13 mouse cellular contexts compared by ENCODE assay signal in the genomic region with DNA sequence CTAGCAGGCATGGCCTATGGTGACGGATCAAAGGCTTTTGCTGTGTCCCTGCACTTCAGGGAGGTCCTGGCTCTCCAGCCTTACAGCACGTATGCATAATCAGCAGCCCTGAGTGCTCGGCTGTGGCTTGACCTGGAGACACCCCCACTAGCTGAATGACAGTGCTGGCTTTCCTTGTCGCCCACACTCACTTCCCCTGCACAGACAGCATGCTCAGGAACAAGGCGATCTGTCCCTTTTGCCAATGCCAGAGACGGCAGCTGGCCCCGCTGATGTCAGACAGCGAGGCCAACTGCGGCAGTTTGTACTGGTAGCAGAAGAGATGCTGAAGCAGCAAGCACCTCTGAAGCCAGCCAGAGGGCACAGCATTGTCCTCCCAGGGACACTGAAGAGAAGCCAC. TPM values are rescaled to one million over a fixed set of nuclear protein-coding genes. Genes with fewer than 3 reads are reported as not detected.
DNase-seq lines count a peak whose midpoint lies in the region; ATAC-seq and TF ChIP-seq lines count a peak whose summit lies in the region.
"Had no signal": no experiment of that assay in that cellular context is flagged by ENCODE, and none has a peak within 500 bp of the region (broad histone marks: within the 10 kb centered on the region; RNA-seq: fewer than 3 reads in every experiment).

No protein-coding gene starts in this region.

- no peak overlapping the region for H3K9ac ChIP-seq in heart, adult 2 months (ENCODE audit: low read depth, low read length)
- H3K9ac ChIP-seq in midbrain, embryonic 13.5 days (replicated peaks), result no peak overlapping the region
- H3K9ac ChIP-seq in forebrain, embryonic 15.5 days (replicated peaks), result no peak overlapping the region
- H3K9ac ChIP-seq: kidney, embryonic 15.5 days; liver, embryonic 15.5 days; neural tube, embryonic 12.5 days; stomach, embryonic 15.5 days had no signal

- H3K27ac ChIP-seq in heart, adult 2 months, result no peak overlapping the region
- H3K27ac ChIP-seq in midbrain, embryonic 13.5 days, result no peak overlapping the region
- no peak overlapping the region for H3K27ac ChIP-seq in forebrain, embryonic 15.5 days (replicated peaks)
- H3K27ac ChIP-seq: kidney, embryonic 15.5 days; liver, embryonic 15.5 days; neural tube, embryonic 12.5 days; stomach, embryonic 15.5 days had no signal

- TF ChIP-seq EP300 in heart, adult 2 months (IDR thresholded peaks at IDR 0.05; ENCODE audit: insufficient read depth, low read depth, low read length), result 0 out of 2 replicates have a peak, but pooled peaks have one; percentile 53

- H3K9me3 ChIP-seq in midbrain, embryonic 13.5 days, result no peaks in the 10 kb centered on the region
- H3K9me3 ChIP-seq in forebrain, embryonic 15.5 days, result no peaks in the 10 kb centered on the region
- H3K9me3 ChIP-seq: kidney, embryonic 15.5 days; liver, embryonic 15.5 days; neural tube, embryonic 12.5 days; stomach, embryonic 15.5 days had no signal

- intact Hi-C loops in heart, adult 2 months (cut with DNase I), result no loop called here

- DNase-seq in heart, adult 2 months, result peak in 1 of 2 experiments; percentile 21
- no peak for DNase-seq in heart, adult 9 months (ENCODE audit: low spot score in 2 of 2)
- DNase-seq in brain, adult 2 months (ENCODE audit: low read depth, low spot score), result peak; percentile 95
- peak; percentile 77 to 79 for DNase-seq in cerebellum, postnatal 25 days
- DNase-seq in layer of hippocampus, postnatal 36 days, result peak; percentile 82 to 84
- no peak for DNase-seq in thymus, adult 18-20 months
- DNase-seq: adrenal gland, postnatal 10 days had no signal

- 17% methylated on average over 9 of the region's 9 CpGs for whole genome bisulfite sequencing in heart, adult 2 months
- WGBS in midbrain, embryonic 13.5 days, result 56% methylated on average over 9 of the region's 9 CpGs
- WGBS in forebrain, embryonic 15.5 days, result 55% methylated on average over 9 of the region's 9 CpGs

- H3K4me1 ChIP-seq in heart, adult 2 months (ENCODE audit: control insufficient read depth, insufficient read depth, low read length), result peaks cover 11% of the 10 kb centered on the region
- no peaks in the 10 kb centered on the region for H3K4me1 ChIP-seq in midbrain, embryonic 13.5 days (replicated peaks)
- H3K4me1 ChIP-seq in forebrain, embryonic 15.5 days, result no peaks in the 10 kb centered on the region
- H3K4me1 ChIP-seq: neural tube, embryonic 12.5 days had no signal

- H3K36me3 ChIP-seq in heart, adult 2 months (ENCODE audit: control insufficient read depth, insufficient read depth, low read length), result no peaks in the 10 kb centered on the region
- no peaks in the 10 kb centered on the region for H3K36me3 ChIP-seq in midbrain, embryonic 13.5 days
- no peaks in the 10 kb centered on the region for H3K36me3 ChIP-seq in forebrain, embryonic 15.5 days
- H3K36me3 ChIP-seq: kidney, embryonic 15.5 days; liver, embryonic 15.5 days; neural tube, embryonic 12.5 days; stomach, embryonic 15.5 days had no signal

- H3K79me2 ChIP-seq in heart, adult 2 months (replicated peaks; ENCODE audit: control insufficient read depth, insufficient read depth, low read length), result no peaks in the 10 kb centered on the region

- no peak overlapping the region for H3K4me3 ChIP-seq in heart, adult 2 months
- no peak overlapping the region for H3K4me3 ChIP-seq in midbrain, embryonic 13.5 days (replicated peaks)
- H3K4me3 ChIP-seq in forebrain, embryonic 15.5 days, result no peak overlapping the region
- H3K4me3 ChIP-seq: kidney, embryonic 15.5 days; liver, embryonic 15.5 days; neural tube, embryonic 12.5 days; stomach, embryonic 15.5 days had no signal

- H3K27me3 ChIP-seq in heart, adult 2 months (ENCODE audit: control insufficient read depth, insufficient read depth, low read length), result no peaks in the 10 kb centered on the region
- H3K27me3 ChIP-seq in midbrain, embryonic 13.5 days, result no peaks in the 10 kb centered on the region; the same call in 1 of the 2 replicates
- no peaks in the 10 kb centered on the region for H3K27me3 ChIP-seq in forebrain, embryonic 15.5 days
- H3K27me3 ChIP-seq: kidney, embryonic 15.5 days; neural tube, embryonic 12.5 days; stomach, embryonic 15.5 days had no signal

- H3K4me2 ChIP-seq in midbrain, embryonic 13.5 days (replicated peaks), result no peak overlapping the region
- no peak overlapping the region for H3K4me2 ChIP-seq in forebrain, embryonic 15.5 days (replicated peaks)
- H3K4me2 ChIP-seq: kidney, embryonic 15.5 days; liver, embryonic 15.5 days; neural tube, embryonic 12.5 days; stomach, embryonic 15.5 days had no signal

- no peak for ATAC-seq in midbrain, embryonic 13.5 days
- no peak for ATAC-seq in forebrain, embryonic 15.5 days (replicated peaks)

- no peak for TF ChIP-seq POLR2A in heart, adult 2 months (IDR thresholded peaks at IDR 0.05; ENCODE audit: insufficient read depth, low read depth, low read length)

- no peak for TF ChIP-seq CTCF in heart, adult 2 months (IDR thresholded peaks at IDR 0.05)

RNA-seq across cellular contexts. Expression of gene Ppp1r13b, which starts 12.1 kb away (rescaled TPM):
- total RNA-seq in heart, adult 2 months (2021), result 10 to 100 TPM; 18.0 to 18.1 TPM
- 11.8 and 16.6 TPM in 2 replicates for polyA plus RNA-seq in heart, adult 2 months (2012; rRNA removed)
- 100 to 1,000 TPM in 1 of 2 experiments, 10 to 100 TPM in 1; 92.0 to 104 TPM for total RNA-seq in layer of hippocampus, postnatal 36 days (2021)
- polyA plus RNA-seq in midbrain, embryonic 13.5 days (2015; fragmentation: Nextera tagmentation; extraction: Ambion mirVana), result 17.8 and 19.7 TPM in 2 replicates
- polyA plus RNA-seq in forebrain, embryonic 15.5 days (2015; fragmentation: Nextera tagmentation; extraction: Ambion mirVana), result 21.4 and 22.6 TPM in 2 replicates

RNA-seq across cellular contexts. Expression of gene Atp5mpl, which starts 46.7 kb away (rescaled TPM):
- 1,000 to 10,000 TPM; 1,131 to 1,298 TPM for total RNA-seq in heart, adult 2 months (2021)
- polyA plus RNA-seq in heart, adult 2 months (2012; rRNA removed), result 163 and 316 TPM in 2 replicates
- 100 to 1,000 TPM; 357 to 419 TPM for total RNA-seq in layer of hippocampus, postnatal 36 days (2021)
- polyA plus RNA-seq in midbrain, embryonic 13.5 days (2015; fragmentation: Nextera tagmentation; extraction: Ambion mirVana), result 697 and 714 TPM in 2 replicates
- polyA plus RNA-seq in forebrain, embryonic 15.5 days (2015; fragmentation: Nextera tagmentation; extraction: Ambion mirVana), result 615 and 675 TPM in 2 replicates

RNA-seq across cellular contexts. Expression of gene Tdrd9, which starts 51.3 kb away (rescaled TPM):
- under 1 TPM in 1 of 2 experiments, not detected in 1; 0.09 TPM for total RNA-seq in heart, adult 2 months (2021)
- polyA plus RNA-seq in heart, adult 2 months (2012; rRNA removed), result 0.10 and 0.15 TPM in 2 replicates
- under 1 TPM; 0.30 to 0.33 TPM for total RNA-seq in layer of hippocampus, postnatal 36 days (2021)
- 0.23 and 0.58 TPM in 2 replicates for polyA plus RNA-seq in midbrain, embryonic 13.5 days (2015; fragmentation: Nextera tagmentation; extraction: Ambion mirVana)
- 0.34 and 0.50 TPM in 2 replicates for polyA plus RNA-seq in forebrain, embryonic 15.5 days (2015; fragmentation: Nextera tagmentation; extraction: Ambion mirVana)

Comparison
In these comparisons a context has a peak if more than half of its experiments do, and no peak if none do; other contexts are left out.
1. DNase-seq: peak in brain, adult 2 months (single experiment), cerebellum, postnatal 25 days (2 of 2) and layer of hippocampus, postnatal 36 days (2 of 2); none in heart, adult 9 months (0 of 2) and thymus, adult 18-20 months (0 of 2).